Mouse (Mus musculus) CH12.LX (cell line): ENCODE measurements around the gene Tpm1. TPM values are rescaled to one million over a fixed set of nuclear protein-coding genes. Genes with fewer than 3 reads are reported as not detected.

Experiments
- DNase-seq: peaks from one replicate; pipeline ENCODE4 v3.0.0-alpha.2; 2013; ENCODE audit errors: extremely low read depth
- H3K27ac ChIP-seq: 2 replicates; pipeline ENCODE4 v1.5.1; 2012; ENCODE audit warnings: low read depth, mild to moderate bottlenecking, control low read depth, moderate library complexity; ENCODE audit not compliant: insufficient read depth
- H3K27me3 ChIP-seq: replicated peaks from 2 replicates; pipeline ENCODE3; 2012; ENCODE audit warnings: inconsistent platforms
- H3K36me3 ChIP-seq, 2 experiments: replicated peaks in 1 of 2; 2 replicates each; pipeline versions ENCODE3 to v1.6.1; 2012; ENCODE audit warnings: inconsistent platforms in 1 of 2, low read length in 1 of 2, mild to moderate bottlenecking in 1 of 2, mixed read lengths in 1 of 2, moderate library complexity in 1 of 2; ENCODE audit not compliant: control insufficient read depth in 1 of 2, insufficient read depth in 1 of 2
- H3K4me1 ChIP-seq, 2 experiments: 2 replicates each; pipeline ENCODE4 v1.6.1; 2012; ENCODE audit warnings: inconsistent platforms in 1 of 2, moderate library complexity in 1 of 2; ENCODE audit not compliant: insufficient read depth in 2 of 2, control insufficient read depth in 1 of 2
- H3K4me2 ChIP-seq: 2 replicates; pipeline ENCODE4 v1.6.1; 2012; ENCODE audit warnings: low read depth, mild to moderate bottlenecking, control low read depth; ENCODE audit not compliant: poor library complexity, insufficient read depth, severe bottlenecking
- H3K4me3 ChIP-seq, 3 experiments: fragments of 150-350 bp in 1 of 3; sonication (generic) in 1 of 3; replicated peaks in 1 of 3; 2 replicates each; pipeline versions ENCODE3 to v1.5.1; 2011 to 2012; ENCODE audit warnings: low read depth in 2 of 3, low read length in 2 of 3, mild to moderate bottlenecking in 2 of 3, moderate library complexity in 2 of 3, control low read depth in 1 of 3, improper control_type of control experiment in 1 of 3, inconsistent platforms in 1 of 3, mixed read lengths in 1 of 3; ENCODE audit not compliant: poor library complexity in 1 of 3
- H3K79me2 ChIP-seq: replicated peaks from 2 replicates; pipeline ENCODE4 v1.6.1; 2012; ENCODE audit warnings: mild to moderate bottlenecking, moderate library complexity; ENCODE audit not compliant: control insufficient read depth, poor library complexity, insufficient read depth, severe bottlenecking; ENCODE audit errors: extremely low read depth
- H3K9ac ChIP-seq: 2 replicates; pipeline ENCODE4 v1.6.1; 2012; ENCODE audit warnings: low read depth, mild to moderate bottlenecking, control low read depth, moderate library complexity; ENCODE audit not compliant: insufficient read depth
- H3K9me3 ChIP-seq: replicated peaks from 2 replicates; pipeline ENCODE3; 2012; ENCODE audit warnings: low read length, inconsistent platforms, mixed read lengths
- BHLHE40 ChIP-seq: IDR thresholded peaks from 2 replicates; pipeline ENCODE4 v1.6.1; 2011; ENCODE audit warnings: mild to moderate bottlenecking, low read depth, low read length, improper control_type of control experiment
- CHD1 ChIP-seq: IDR thresholded peaks from 2 replicates; pipeline ENCODE4 v1.6.1; 2012; ENCODE audit warnings: low read depth, low read length, improper control_type of control experiment, inconsistent platforms
- CHD2 ChIP-seq: IDR thresholded peaks from 2 replicates; pipeline ENCODE4 v1.6.1; 2011; ENCODE audit warnings: low read length, improper control_type of control experiment
- CTCF ChIP-seq, 2 experiments: IDR thresholded peaks in 1 of 2; conservative IDR thresholded peaks in 1 of 2; 2 replicates each; pipeline ENCODE4 v1.5.1; 2011 to 2012; ENCODE audit warnings: low read depth in 2 of 2, low read length in 2 of 2, improper control_type of control experiment in 1 of 2, inconsistent platforms in 1 of 2, mild to moderate bottlenecking in 1 of 2, moderate library complexity in 1 of 2
- ETS1 ChIP-seq: conservative IDR thresholded peaks from 2 replicates; pipeline ENCODE4 v1.6.1; 2012; ENCODE audit warnings: low read depth, mild to moderate bottlenecking, inconsistent platforms, low read length, improper control_type of control experiment, moderate library complexity
- GABPA ChIP-seq: IDR thresholded peaks from 2 replicates; pipeline ENCODE4 v1.6.1; 2012; ENCODE audit warnings: low read depth, low read length, improper control_type of control experiment, inconsistent platforms; ENCODE audit not compliant: insufficient replicate concordance
- HCFC1 ChIP-seq: IDR thresholded peaks from 2 replicates; pipeline ENCODE4 v1.6.1; 2012; ENCODE audit warnings: low read depth, mild to moderate bottlenecking, inconsistent platforms, low read length, improper control_type of control experiment
- KAT2A ChIP-seq: IDR thresholded peaks from 2 replicates; pipeline ENCODE4 v1.6.1; 2012; ENCODE audit warnings: low read length, improper control_type of control experiment, inconsistent platforms; ENCODE audit not compliant: insufficient replicate concordance
- MAFK ChIP-seq: IDR thresholded peaks from 2 replicates; pipeline ENCODE4 v1.6.1; 2011; ENCODE audit warnings: low read length, improper control_type of control experiment; ENCODE audit not compliant: insufficient replicate concordance
- MAZ ChIP-seq: IDR thresholded peaks from 2 replicates; pipeline ENCODE4 v1.6.1; 2012; ENCODE audit warnings: low read depth, mild to moderate bottlenecking, inconsistent platforms, low read length, improper control_type of control experiment, moderate library complexity
- MXI1 ChIP-seq: IDR thresholded peaks from 2 replicates; pipeline ENCODE4 v1.6.1; 2011; ENCODE audit warnings: mild to moderate bottlenecking, low read depth, low read length, improper control_type of control experiment
- MYC ChIP-seq: IDR thresholded peaks from 2 replicates; pipeline ENCODE4 v1.6.1; 2011; ENCODE audit warnings: low read depth, mild to moderate bottlenecking, improper control_type of control experiment, low read length
- NELFE ChIP-seq: IDR thresholded peaks from 2 replicates; pipeline ENCODE4 v1.6.1; 2011; ENCODE audit warnings: low read depth, low read length, improper control_type of control experiment
- PAX5 ChIP-seq: IDR thresholded peaks from 2 replicates; pipeline ENCODE4 v1.6.1; 2012; ENCODE audit warnings: low read length, inconsistent platforms, mixed read lengths
- POLR2A ChIP-seq: IDR thresholded peaks from 2 replicates; pipeline ENCODE4 v1.6.1; 2011; ENCODE audit warnings: low read depth, mild to moderate bottlenecking, improper control_type of control experiment, low read length
- POLR2AphosphoS2 ChIP-seq: IDR thresholded peaks from 2 replicates; pipeline ENCODE4 v1.6.1; 2011; ENCODE audit warnings: low read depth, low read length, improper control_type of control experiment
- RCOR1 ChIP-seq: conservative IDR thresholded peaks from 2 replicates; pipeline ENCODE4 v1.6.1; 2012; ENCODE audit warnings: low read depth, mild to moderate bottlenecking, inconsistent platforms, low read length, improper control_type of control experiment
- TBP ChIP-seq: conservative IDR thresholded peaks from 2 replicates; pipeline ENCODE4 v1.6.1; 2011; ENCODE audit warnings: low read depth, low read length, improper control_type of control experiment
- USF2 ChIP-seq: conservative IDR thresholded peaks from 2 replicates; pipeline ENCODE4 v1.6.1; 2011; ENCODE audit warnings: low read depth, low read length, improper control_type of control experiment
- ZC3H11A ChIP-seq: IDR thresholded peaks from 2 replicates; pipeline ENCODE4 v1.6.1; 2012; ENCODE audit warnings: low read depth, mild to moderate bottlenecking, inconsistent platforms, low read length, improper control_type of control experiment
- ZKSCAN1 ChIP-seq: IDR thresholded peaks from 2 replicates; pipeline ENCODE4 v1.6.1; 2012; ENCODE audit warnings: low read depth, inconsistent platforms, low read length, improper control_type of control experiment, borderline replicate concordance
- ZMIZ1 ChIP-seq: IDR thresholded peaks from 2 replicates; pipeline ENCODE4 v1.6.1; 2012; ENCODE audit warnings: low read depth, mild to moderate bottlenecking, inconsistent platforms, low read length, improper control_type of control experiment
- ZNF384 ChIP-seq: IDR thresholded peaks from 2 replicates; pipeline ENCODE4 v1.6.1; 2012; ENCODE audit warnings: low read depth, low read length, improper control_type of control experiment, inconsistent platforms
- dilution Hi-C: fragments of 300-500 bp; cut with MboI; formaldehyde crosslinking; loops from 2 replicates; pipeline ENCODE4 v1.14.3; 2020; ENCODE audit warnings: low sequenced_read_pairs; ENCODE audit not compliant: extremely low pct_unique_long_range_greater_than_20kb, extremely low pct_ligation_motif_present
- in situ Hi-C: fragments of 300-500 bp; cut with MboI; formaldehyde crosslinking; loops from 3 replicates; pipeline ENCODE4 v1.14.3; 2019; ENCODE audit warnings: low sequenced_read_pairs, low pct_ligation_motif_present, low pct_unique_long_range_greater_than_20kb, mixed read lengths
- polyA plus RNA-seq: library from polyadenylated mRNA; unstranded; fragments of >175 nt; gene quantifications from 2 replicates; pipeline ENCODE4 v1.2.1, GENCODE M21; 2012; ENCODE audit warnings: low read depth; ENCODE audit not compliant: insufficient read length
- total RNA-seq, 2 experiments: library from RNA; depleted of rRNA; stranded (reverse); fragments of 300-350 nt in 1 of 2; fragments of >200 nt in 1 of 2; gene quantifications; 2 replicates each; pipeline ENCODE4 v1.2.3; 2012 to 2014

The Tpm1 gene
- total and polyA plus RNA-seq, 3 experiments, result 34.6 to 178 (median 63.1) TPM

DNA sequence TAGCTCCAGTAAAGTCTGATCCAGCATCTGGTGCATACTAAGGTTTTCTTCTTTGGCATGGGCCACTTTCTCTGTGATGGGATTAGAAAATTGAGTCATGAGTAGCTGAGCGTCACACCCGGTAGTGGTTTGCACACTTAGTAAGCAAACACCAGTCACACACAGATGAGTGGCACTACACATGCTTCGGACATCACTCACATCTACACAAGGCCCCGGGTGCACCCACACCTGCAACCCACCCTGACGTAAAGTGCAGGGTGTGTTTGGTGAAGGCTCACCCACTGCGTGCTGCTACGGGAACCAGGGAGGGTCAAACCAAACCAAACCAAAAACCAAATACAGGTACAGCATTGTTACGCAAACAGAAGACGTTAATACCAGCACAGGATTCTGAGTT is 25.8 kb downstream of the Tpm1 start:
- no peaks in the 10 kb centered on the region for H3K27me3 ChIP-seq
- TF ChIP-seq ZMIZ1 (no peak), TBP (no peak), CHD1 (no peak), ZKSCAN1 (no peak), HCFC1 (no peak), ETS1 (no peak), USF2 (no peak), PAX5 (no peak), ZC3H11A (no peak), CTCF (conservative IDR thresholded peaks at IDR 0.05 in 1 of 2, IDR thresholded peaks at IDR 0.05 in 1 of 2; ENCODE audit: low read depth in 2 of 2, low read length in 2 of 2) (no peak)
- no peaks in the 10 kb centered on the region for H3K9me3 ChIP-seq
- no peak overlapping the region for H3K27ac ChIP-seq
- no peak overlapping the region for H3K4me3 ChIP-seq
- no peak overlapping the region for H3K4me2 ChIP-seq
- no peak for DNase-seq
- H3K79me2 ChIP-seq, result no peaks in the 10 kb centered on the region
- no peak overlapping the region for H3K9ac ChIP-seq
- H3K36me3 ChIP-seq, result peaks cover 12 to 76% of the 10 kb centered on the region in 2 experiments
- peaks cover 18 to 68% of the 10 kb centered on the region in 2 experiments for H3K4me1 ChIP-seq
- in situ Hi-C loops (no loop called here), dilution Hi-C loops (no loop called here)

DNA sequence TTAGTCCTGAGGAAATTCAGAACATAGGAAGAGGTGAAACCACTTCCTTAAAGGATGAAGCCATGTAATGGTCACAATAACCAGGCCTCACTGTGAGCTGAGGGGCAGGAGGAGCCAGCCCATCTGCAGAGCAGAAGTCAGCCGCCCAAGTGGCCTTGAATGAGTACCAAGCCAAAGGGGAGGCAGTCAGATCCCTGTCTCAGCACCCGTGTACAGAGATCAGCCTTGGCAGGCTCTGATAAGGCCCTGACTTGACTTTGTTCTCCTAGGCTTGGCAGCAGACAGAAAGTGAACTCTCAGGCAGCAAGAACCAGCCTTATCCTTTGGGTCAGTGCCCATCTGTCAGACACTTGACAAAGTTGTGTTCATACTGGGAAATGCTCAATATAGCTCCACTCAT is 29.1 kb downstream of the Tpm1 start:
- no peak for TF ChIP-seq HCFC1
- TF ChIP-seq ZNF384, result no peak
- no peak for TF ChIP-seq MAZ
- no peak for TF ChIP-seq RCOR1
- TF ChIP-seq ZKSCAN1, result no peak
- TF ChIP-seq BHLHE40, result no peak
- TF ChIP-seq MYC, result no peak
- TF ChIP-seq MXI1, result no peak
- TF ChIP-seq MAFK, result no peak
- TF ChIP-seq POLR2A, result no peak
- TF ChIP-seq CHD2, result no peak
- no peak for TF ChIP-seq KAT2A
- no peak for TF ChIP-seq GABPA
- no peak for TF ChIP-seq POLR2AphosphoS2
- TF ChIP-seq CTCF (conservative IDR thresholded peaks at IDR 0.05 in 1 of 2, IDR thresholded peaks at IDR 0.05 in 1 of 2; ENCODE audit: low read depth in 2 of 2, low read length in 2 of 2), result no peak
- TF ChIP-seq ZC3H11A, result no peak
- no peak for TF ChIP-seq NELFE
- TF ChIP-seq, all 38 proteins: peak for 0
- H3K9ac ChIP-seq, result no peak overlapping the region

More for the DNA sequence above, 29.1 kb downstream of the Tpm1 start:
- Histone ChIP-seq H3K36me3 (peaks cover 5 to 47% of the 10 kb centered on the region in 2 experiments), H3K4me1 (peaks cover 8 to 43% of the 10 kb centered on the region in 2 experiments), H3K27me3 (no peaks in the 10 kb centered on the region), H3K4me2 (no peak overlapping the region), H3K9me3 (no peaks in the 10 kb centered on the region), H3K79me2 (no peaks in the 10 kb centered on the region), H3K4me3 (no peak overlapping the region), H3K27ac (no peak overlapping the region)
- in situ Hi-C loops, result no loop called here
- no peak for DNase-seq
- dilution Hi-C loops, result no loop called here
